Mouse (Mus musculus) ES-Bruce4 (cell line): ENCODE results near the gene Foxp2. TPM values are rescaled to one million over a fixed set of nuclear protein-coding genes. Genes with fewer than 3 reads are reported as not detected.

Source experiments
- H3K27ac ChIP-seq: 2 replicates; pipeline ENCODE4 v1.5.1; 2012; ENCODE audit warnings: low read length, inconsistent platforms; ENCODE audit not compliant: insufficient read depth
- H3K27me3 ChIP-seq: 2 replicates; pipeline ENCODE4 v1.6.1; 2012; ENCODE audit warnings: mild to moderate bottlenecking, low read length, inconsistent platforms; ENCODE audit not compliant: control insufficient read depth, poor library complexity, insufficient read depth, severe bottlenecking
- H3K36me3 ChIP-seq: 2 replicates; pipeline ENCODE4 v1.6.1; 2012; ENCODE audit warnings: inconsistent platforms, mild to moderate bottlenecking, low read length, moderate library complexity; ENCODE audit not compliant: control insufficient read depth, poor library complexity, insufficient read depth, severe bottlenecking
- H3K4me1 ChIP-seq: one replicate; pipeline ENCODE4 v1.8.1; 2011; ENCODE audit warnings: low read length; ENCODE audit not compliant: control insufficient read depth, insufficient read depth
- H3K4me3 ChIP-seq: 2 replicates; pipeline ENCODE4 v1.5.1; 2011; ENCODE audit warnings: low read depth, mild to moderate bottlenecking, low read length
- H3K9ac ChIP-seq: 2 replicates; pipeline ENCODE4 v1.6.1; 2012; ENCODE audit warnings: low read depth, mild to moderate bottlenecking, inconsistent platforms; ENCODE audit not compliant: poor library complexity, severe bottlenecking
- H3K9me3 ChIP-seq: replicated peaks from 2 replicates; pipeline ENCODE4 v1.6.1; 2012; ENCODE audit warnings: mild to moderate bottlenecking, low read length, inconsistent platforms; ENCODE audit not compliant: control insufficient read depth, poor library complexity, insufficient read depth, severe bottlenecking
- CTCF ChIP-seq: IDR thresholded peaks from one replicate; pipeline ENCODE4 v1.8.1; 2011; ENCODE audit warnings: low read depth, low read length
- EP300 ChIP-seq: IDR thresholded peaks from 2 replicates; pipeline ENCODE4 v1.6.1; 2011; ENCODE audit warnings: low read depth, low read length; ENCODE audit not compliant: insufficient read depth
- POLR2A ChIP-seq: IDR thresholded peaks from one replicate; pipeline ENCODE4 v1.8.1; 2011; ENCODE audit warnings: low read length; ENCODE audit not compliant: insufficient read depth
- polyA plus RNA-seq: library from polyadenylated mRNA; stranded (reverse); fragments of >200 nt; gene quantifications from 2 replicates; pipeline ENCODE4 v1.2.4, GENCODE M21; 2011; ENCODE audit warnings: low read depth; ENCODE audit not compliant: missing spikeins, insufficient read depth, insufficient read length

Gene Foxp2
- polyA plus RNA-seq, 1 experiment, result 1.3 TPM

GRCm38 (mm10) chr6:15130142-15130541 lies 229.0 kb downstream of the Foxp2 start:
- Histone ChIP-seq H3K9me3 (no peaks in the 10 kb centered on the region), H3K27ac (no peak overlapping the region), H3K36me3 (no peaks in the 10 kb centered on the region), H3K4me3 (no peak overlapping the region), H3K9ac (no peak overlapping the region), H3K4me1 (no peaks in the 10 kb centered on the region), H3K27me3 (no peaks in the 10 kb centered on the region)
- no peak for TF ChIP-seq EP300
- TF ChIP-seq CTCF, result no peak
- TF ChIP-seq POLR2A, result no peak

- no peak overlapping the region for H3K9ac ChIP-seq
- no peaks in the 10 kb centered on the region for H3K27me3 ChIP-seq
- no peaks in the 10 kb centered on the region for H3K4me1 ChIP-seq
- no peak overlapping the region for H3K27ac ChIP-seq
- TF ChIP-seq POLR2A, result no peak
- TF ChIP-seq EP300, result no peak
- no peak for TF ChIP-seq CTCF
- H3K4me3 ChIP-seq, result no peak overlapping the region
- H3K9me3 ChIP-seq, result no peaks in the 10 kb centered on the region
- H3K36me3 ChIP-seq, result no peaks in the 10 kb centered on the region
Observed at GRCm38 (mm10) chr6:15142094-15142493, 240.9 kb downstream of the Foxp2 start.

GRCm38 (mm10) chr6:15151619-15152018 lies 250.5 kb downstream of the Foxp2 start:
- Histone ChIP-seq H3K4me1 (no peaks in the 10 kb centered on the region), H3K27me3 (no peaks in the 10 kb centered on the region), H3K36me3 (no peaks in the 10 kb centered on the region), H3K9ac (no peak overlapping the region), H3K27ac (no peak overlapping the region), H3K4me3 (no peak overlapping the region), H3K9me3 (no peaks in the 10 kb centered on the region)
- TF ChIP-seq EP300 (no peak), POLR2A (no peak), CTCF (no peak)

GRCm38 (mm10) chr6:15163508-15164053 lies 262.4 kb downstream of the Foxp2 start:
- Histone ChIP-seq H3K36me3 (no peaks in the 10 kb centered on the region), H3K27ac (no peak overlapping the region), H3K27me3 (no peaks in the 10 kb centered on the region), H3K4me1 (no peaks in the 10 kb centered on the region), H3K9ac (no peak overlapping the region), H3K4me3 (no peak overlapping the region), H3K9me3 (no peaks in the 10 kb centered on the region)
- no peak for TF ChIP-seq CTCF
- no peak for TF ChIP-seq EP300
- TF ChIP-seq POLR2A, result no peak

GRCm38 (mm10) chr6:15176754-15177153 lies 275.6 kb downstream of the Foxp2 start:
- H3K4me1 ChIP-seq, result no peaks in the 10 kb centered on the region
- TF ChIP-seq CTCF, result no peak
- no peak for TF ChIP-seq POLR2A
- no peak for TF ChIP-seq EP300
- H3K9me3 ChIP-seq, result no peaks in the 10 kb centered on the region
- H3K9ac ChIP-seq, result no peak overlapping the region
- no peaks in the 10 kb centered on the region for H3K27me3 ChIP-seq
- H3K4me3 ChIP-seq, result no peak overlapping the region
- no peak overlapping the region for H3K27ac ChIP-seq
- H3K36me3 ChIP-seq, result no peaks in the 10 kb centered on the region

GRCm38 (mm10) chr6:15192877-15193276 lies 291.7 kb downstream of the Foxp2 start:
- no peaks in the 10 kb centered on the region for H3K27me3 ChIP-seq
- H3K9me3 ChIP-seq, result no peaks in the 10 kb centered on the region
- TF ChIP-seq EP300 (no peak), CTCF (no peak), POLR2A (no peak)
- no peak overlapping the region for H3K9ac ChIP-seq
- no peak overlapping the region for H3K4me3 ChIP-seq
- H3K36me3 ChIP-seq, result no peaks in the 10 kb centered on the region
- no peak overlapping the region for H3K27ac ChIP-seq
- no peaks in the 10 kb centered on the region for H3K4me1 ChIP-seq
